Mouse (Mus musculus) lung, embryonic 14.5 days (tissue): ENCODE data around the gene Ms4a4b. TPM values are rescaled to one million over a fixed set of nuclear protein-coding genes. Genes with fewer than 3 reads are reported as not detected.

ENCODE experiments used
- ATAC-seq: fragments of 200-750 bp; cut with Nextera tagmentation; 2 replicates; pipeline ENCODE4 v1.8.0; 2017; ENCODE audit warnings: mild to moderate bottlenecking, moderate TSS enrichment, moderate library complexity; ENCODE audit not compliant: insufficient read depth
- DNase-seq: peaks from one replicate; pipeline ENCODE4 v3.0.0-alpha.2; 2015
- H3K27ac ChIP-seq: fragments of 300-500 bp; sonication (generic); 2 replicates; pipeline ENCODE4 v1.5.1; 2014; ENCODE audit warnings: low read depth, mild to moderate bottlenecking, moderate library complexity
- H3K27me3 ChIP-seq: fragments of 300-500 bp; sonication (generic); 2 replicates; pipeline ENCODE4 v1.6.1; 2014; ENCODE audit warnings: low read length, control low read depth; ENCODE audit not compliant: insufficient read depth
- H3K36me3 ChIP-seq: fragments of 300-500 bp; sonication (generic); 2 replicates; pipeline ENCODE4 v1.6.1; 2014; ENCODE audit warnings: control low read depth; ENCODE audit not compliant: insufficient read depth
- H3K4me1 ChIP-seq: fragments of 300-500 bp; sonication (generic); 2 replicates; pipeline ENCODE4 v1.6.1; 2014; ENCODE audit warnings: antibody characterized with exemption, control low read depth; ENCODE audit not compliant: insufficient read depth
- H3K4me2 ChIP-seq: fragments of 300-500 bp; sonication (generic); 2 replicates; pipeline ENCODE4 v1.6.1; 2014; ENCODE audit warnings: mild to moderate bottlenecking
- H3K4me3 ChIP-seq: fragments of 300-500 bp; sonication (generic); 2 replicates; pipeline ENCODE4 v1.5.1; 2014; ENCODE audit warnings: low read depth, low read length
- H3K9ac ChIP-seq: fragments of 300-500 bp; sonication (generic); 2 replicates; pipeline ENCODE4 v1.6.1; 2014
- H3K9me3 ChIP-seq: fragments of 300-500 bp; sonication (generic); 2 replicates; pipeline ENCODE4 v1.6.1; 2016; ENCODE audit warnings: low read depth, low read length, control low read depth
- CTCF ChIP-seq: IDR thresholded peaks from 2 replicates; pipeline ENCODE4 v1.5.1; 2016; ENCODE audit warnings: antibody characterized with exemption, low read depth
- WGBS: fragments of 180-500 bp; shearing (Covaris S2); extraction: QIAGEN DNeasy Blood & Tissue Kit; methylation state at CpG from one replicate; pipeline ENCODE4 v1.1.7; 2014; 5-methylcytosine and 5-hydroxymethylcytosine counted together
- polyA plus RNA-seq: library from polyadenylated mRNA; unstranded; fragments of >200 nt; fragmentation: Nextera tagmentation; extraction: Ambion mirVana; gene quantifications from 2 replicates; pipeline ENCODE4 v1.2.1, GENCODE M21; 2014

The Ms4a4b gene
- polyA plus RNA-seq, 1 experiment from 2014 or later: not detected

DNA sequence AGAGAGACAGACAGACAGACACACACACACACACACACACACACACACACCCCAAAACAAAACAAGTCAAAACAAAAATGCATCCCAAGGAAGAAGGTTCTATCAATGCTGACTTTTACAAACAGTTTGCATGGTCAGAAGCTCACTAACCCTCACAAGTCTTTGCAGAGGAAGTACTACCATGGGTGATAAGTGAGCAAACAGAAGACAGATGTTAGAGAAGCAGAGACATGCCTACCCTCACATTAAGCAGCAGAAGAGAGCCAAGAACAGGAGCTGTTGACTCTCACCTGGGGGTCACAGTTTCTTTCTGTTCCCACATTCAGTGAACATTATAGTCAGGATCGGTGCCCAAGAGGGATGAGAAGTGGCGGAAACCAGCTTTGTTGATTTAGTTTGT lies 36.4 kb downstream of the Ms4a4b start:
- TF ChIP-seq CTCF: no peak
- WGBS: 71% methylated on average over 2 of the region's 2 CpGs
- no peak overlapping the region for H3K4me2 ChIP-seq
- no peak overlapping the region for H3K27ac ChIP-seq
- H3K9ac ChIP-seq: no peak overlapping the region
- H3K27me3 ChIP-seq: no peaks in the 10 kb centered on the region
- H3K9me3 ChIP-seq: no peaks in the 10 kb centered on the region
- H3K36me3 ChIP-seq: no peaks in the 10 kb centered on the region
- no peaks in the 10 kb centered on the region for H3K4me1 ChIP-seq
- DNase-seq: no peak
- no peak overlapping the region for H3K4me3 ChIP-seq
- no peak for ATAC-seq

DNA sequence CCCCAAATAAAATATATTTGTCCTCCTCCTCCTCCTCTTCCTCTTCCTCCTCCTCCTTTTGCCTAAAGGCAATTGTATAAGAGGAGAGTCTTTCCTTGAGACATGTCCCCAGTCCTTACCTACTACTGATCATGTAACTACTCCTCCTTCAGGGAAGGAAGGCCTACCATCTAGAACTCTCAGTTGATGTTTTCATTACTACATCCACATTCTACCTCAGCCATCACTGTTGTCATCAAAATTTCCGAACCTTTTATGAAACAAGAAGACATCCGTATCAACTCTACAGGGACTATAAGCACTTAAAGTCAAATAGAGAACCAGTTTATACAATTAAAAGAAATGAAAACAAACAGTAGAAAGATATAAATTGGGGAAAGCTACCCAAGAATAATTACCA lies 39.3 kb downstream of the Ms4a4b start:
- Histone ChIP-seq H3K27me3 (no peaks in the 10 kb centered on the region), H3K4me1 (no peaks in the 10 kb centered on the region), H3K36me3 (no peaks in the 10 kb centered on the region), H3K4me2 (no peak overlapping the region), H3K27ac (no peak overlapping the region), H3K4me3 (no peak overlapping the region), H3K9me3 (no peaks in the 10 kb centered on the region), H3K9ac (no peak overlapping the region)
- 83% methylated on average over 2 of the region's 2 CpGs for WGBS
- ATAC-seq (no peak), DNase-seq (no peak)
- TF ChIP-seq CTCF: no peak

DNA sequence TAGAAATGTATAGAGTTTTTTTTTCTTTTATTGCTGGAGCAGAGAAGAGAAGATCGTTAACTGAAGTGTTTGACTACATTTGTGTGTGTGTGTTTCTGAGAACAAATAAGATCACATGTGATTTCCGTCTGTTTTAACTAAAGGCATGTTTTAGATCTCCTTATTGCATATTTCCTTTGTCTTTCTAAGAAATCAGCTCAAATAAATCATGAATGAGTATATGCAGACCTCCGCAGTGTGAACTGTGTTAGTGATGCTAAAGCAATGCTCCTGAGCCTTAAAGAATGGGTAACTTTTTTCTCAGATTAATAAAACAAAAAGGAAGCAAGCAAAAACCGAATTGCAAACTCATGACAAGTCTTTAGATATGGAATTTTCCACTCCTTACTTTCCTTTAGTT lies 40.6 kb downstream of the Ms4a4b start:
- H3K9me3 ChIP-seq: no peaks in the 10 kb centered on the region
- no peaks in the 10 kb centered on the region for H3K27me3 ChIP-seq
- H3K27ac ChIP-seq: no peak overlapping the region
- 56% methylated on average over 4 of the region's 4 CpGs for WGBS
- H3K4me3 ChIP-seq: no peak overlapping the region
- ATAC-seq (no peak), DNase-seq (no peak)
- no peak overlapping the region for H3K4me2 ChIP-seq
- H3K9ac ChIP-seq: no peak overlapping the region
- no peaks in the 10 kb centered on the region for H3K36me3 ChIP-seq
- H3K4me1 ChIP-seq: no peaks in the 10 kb centered on the region
- no peak for TF ChIP-seq CTCF

- DNase-seq (no peak), ATAC-seq (no peak)
- Histone ChIP-seq H3K9me3 (no peaks in the 10 kb centered on the region), H3K4me1 (no peaks in the 10 kb centered on the region), H3K27me3 (no peaks in the 10 kb centered on the region), H3K36me3 (no peaks in the 10 kb centered on the region), H3K27ac (no peak overlapping the region), H3K4me3 (no peak overlapping the region), H3K4me2 (no peak overlapping the region), H3K9ac (no peak overlapping the region)
- WGBS: 73% methylated on average over 3 of the region's 3 CpGs
- TF ChIP-seq CTCF: no peak
Observed at GRCm38 (mm10) chr19:11484388-11484787, 41.0 kb downstream of the Ms4a4b start.

GRCm38 (mm10) chr19:11485266-11485665 lies 41.9 kb downstream of the Ms4a4b start:
- no peak overlapping the region for H3K9ac ChIP-seq
- no peak overlapping the region for H3K4me2 ChIP-seq
- 78% methylated on average over 3 of the region's 3 CpGs for WGBS
- H3K4me1 ChIP-seq: no peaks in the 10 kb centered on the region
- H3K27ac ChIP-seq: no peak overlapping the region
- H3K9me3 ChIP-seq: no peaks in the 10 kb centered on the region
- H3K4me3 ChIP-seq: no peak overlapping the region
- H3K36me3 ChIP-seq: no peaks in the 10 kb centered on the region
- ATAC-seq (no peak), DNase-seq (no peak)
- no peaks in the 10 kb centered on the region for H3K27me3 ChIP-seq
- no peak for TF ChIP-seq CTCF

- no peak within 1 kb of the TSS for H3K9ac ChIP-seq
- no peaks in the 10 kb centered on the region for H3K36me3 ChIP-seq
- no peak for TF ChIP-seq CTCF
- H3K4me2 ChIP-seq: no peak within 1 kb of the TSS
- WGBS: 38% methylated on average over 2 of the region's 2 CpGs
- DNase-seq (no peak), ATAC-seq (no peak)
- no peak within 1 kb of the TSS for H3K4me3 ChIP-seq
- H3K27ac ChIP-seq: no peak within 1 kb of the TSS
- no peaks in the 10 kb centered on the region for H3K27me3 ChIP-seq
- H3K4me1 ChIP-seq: no peaks in the 10 kb centered on the region
- H3K9me3 ChIP-seq: no peaks in the 10 kb centered on the region
Observed at GRCm38 (mm10) chr19:11485746-11486145, 42.4 kb downstream of the Ms4a4b start, which contains the start of gene Gm8369. Gm8369 (plus strand) TSS chr19:11485938.

GRCm38 (mm10) chr19:11486599-11486998 lies 43.2 kb downstream of the Ms4a4b start:
- no peak for TF ChIP-seq CTCF
- 88% methylated on average over 1 of the region's 1 CpGs for WGBS

More at GRCm38 (mm10) chr19:11486599-11486998, 43.2 kb downstream of the Ms4a4b start:
- Histone ChIP-seq H3K4me1 (no peaks in the 10 kb centered on the region), H3K4me3 (no peak overlapping the region), H3K4me2 (no peak overlapping the region), H3K9ac (no peak overlapping the region), H3K27me3 (no peaks in the 10 kb centered on the region), H3K36me3 (no peaks in the 10 kb centered on the region), H3K9me3 (no peaks in the 10 kb centered on the region), H3K27ac (no peak overlapping the region)
- ATAC-seq: no peak
- no peak for DNase-seq
